Mouse (Mus musculus): ENCODE data around the gene Olfr15. TPM values are rescaled to one million over a fixed set of nuclear protein-coding genes. Genes with fewer than 3 reads are reported as not detected.

The Olfr15 gene
- total RNA-seq, 2 experiments from 2014 or later, result not detected

GRCm38 (mm10) chr16:3876346-3876745 is 45.7 kb downstream of the Olfr15 start:
- no peak for DNase-seq

- peak; percentile 95 for DNase-seq
Observed at GRCm38 (mm10) chr16:3884201-3885064, 53.8 kb downstream of the Olfr15 start, which contains the start of the genes Zfp597 and Gm20695. Gene Zfp597 (minus strand): TSS chr16:3884561. Gene Gm20695 (plus strand): TSS chr16:3884648.

GRCm38 (mm10) chr16:3885065-3885670 is 54.5 kb downstream of the Olfr15 start:
- no peak for DNase-seq

- no peak for DNase-seq
Observed at GRCm38 (mm10) chr16:3891621-3892295, 61.1 kb downstream of the Olfr15 start.

- no peak for DNase-seq
Observed at GRCm38 (mm10) chr16:3893739-3894138, 63.1 kb downstream of the Olfr15 start.

Other genes starting within 250 kb of the Olfr15 start
- not detected for gene Olfr161, start 239.8 kb upstream of the Olfr15 start, total RNA-seq (2021)
- gene Mefv, start 112.8 kb upstream of the Olfr15 start, total RNA-seq (2021), result not detected
- 10 to 100 TPM; 18.1 to 20.6 TPM for gene Zfp263, start 86.8 kb upstream of the Olfr15 start, total RNA-seq (2021)
- 1 to 10 TPM; 4.4 to 5.0 TPM for gene Zfp174, start 16.4 kb downstream of the Olfr15 start, total RNA-seq (2021)
- gene Naa60, start 41.5 kb downstream of the Olfr15 start, total RNA-seq (2021), result 100 to 1,000 TPM in 1 of 2 experiments, 10 to 100 TPM in 1; 89.6 to 123 TPM
- 10 to 100 TPM; 23.7 to 25.2 TPM for gene Zfp597, start 53.7 kb downstream of the Olfr15 start, total RNA-seq (2021)
- under 1 TPM; 0.60 to 0.66 TPM for gene Gm20695, start 53.8 kb downstream of the Olfr15 start, total RNA-seq (2021)
- 1 to 10 TPM; 4.6 to 5.2 TPM for gene 1700037C18Rik, start 77.8 kb downstream of the Olfr15 start, total RNA-seq (2021)
- 10 to 100 TPM; 30.2 to 32.0 TPM for gene Cluap1, start 77.9 kb downstream of the Olfr15 start, total RNA-seq (2021)
- gene Nlrc3, start 145.8 kb downstream of the Olfr15 start, total RNA-seq (2021), result 1 to 10 TPM; 2.2 to 2.9 TPM
- 10 to 100 TPM; 46.4 to 48.1 TPM for gene Slx4, start 172.9 kb downstream of the Olfr15 start, total RNA-seq (2021)
- gene Dnase1, start 206.1 kb downstream of the Olfr15 start, total RNA-seq (2021), result not detected
- 10 to 100 TPM; 72.4 to 73.2 TPM for gene Trap1, start 246.9 kb downstream of the Olfr15 start, total RNA-seq (2021)

All from layer of hippocampus, postnatal 36 days (tissue).